In genomic region chr7:29450175-29450574, GRCm38 (mm10) we compare ENCODE assay signal across 21 mouse cellular contexts.
A peak's percentile ranks its signal among the peaks of the same experiment; 100 is the strongest.
DNase-seq lines count a peak whose midpoint lies in the region; ATAC-seq and TF ChIP-seq lines count a peak whose summit lies in the region.
"Had no signal": no experiment of that assay in that cellular context is flagged by ENCODE, and none has a peak within 500 bp of the region (broad histone marks: within the 10 kb centered on the region; RNA-seq: fewer than 3 reads in every experiment).

No protein-coding gene starts in this region.

- DNase-seq in adrenal gland, adult (ENCODE audit: inconsistent age in 2 of 2, low spot score in 1 of 2): peak; percentile 91
- no peak for DNase-seq in adrenal gland, postnatal 4 days (ENCODE audit: low spot score in 2 of 2)
- peak; percentile 84 for DNase-seq in 3134 (ENCODE audit: extremely low read depth, insufficient read length, low spot score)
- DNase-seq in adrenal gland, adult 2 months: peak; percentile 89
- peak; percentile 64 for DNase-seq in lung, postnatal 0 days (ENCODE audit: low spot score)
- no peak for DNase-seq in thymus, adult 2 months
- DNase-seq in heart, postnatal 36 days: no peak
- no peak for DNase-seq in ovary, adult 18-20 months (ENCODE audit: low spot score)
- DNase-seq: cerebellum, adult 2 months; heart, postnatal 4 days; kidney, adult 2 months; kidney, postnatal 4 days; liver; liver, postnatal 0 days; right cerebral cortex, postnatal 14 days; thymus, postnatal 25 days had no signal

- H3K4me2 ChIP-seq in lung, postnatal 0 days (replicated peaks; ENCODE audit: low read depth, low read length): no peak overlapping the region
- H3K4me2 ChIP-seq: embryonic facial prominence, embryonic 13.5 days; heart, embryonic 12.5 days; neural tube, embryonic 12.5 days had no signal

- peak; percentile 63 for TF ChIP-seq CTCF in lung, postnatal 0 days (IDR thresholded peaks at IDR 0.05)
- TF ChIP-seq CTCF in thymus, adult 2 months (IDR thresholded peaks at IDR 0.05; ENCODE audit: borderline replicate concordance, control insufficient read depth, extremely low read depth, insufficient read depth, low read length, poor library complexity): no peak

- H3K36me3 ChIP-seq in lung, postnatal 0 days (ENCODE audit: insufficient read depth, low read length): no peaks in the 10 kb centered on the region
- H3K36me3 ChIP-seq in thymus, adult 2 months (ENCODE audit: control insufficient read depth, insufficient read depth, low read length): no peaks in the 10 kb centered on the region
- H3K36me3 ChIP-seq: embryonic facial prominence, embryonic 13.5 days; heart, embryonic 12.5 days; neural tube, embryonic 12.5 days had no signal

- no peaks in the 10 kb centered on the region for H3K27me3 ChIP-seq in lung, postnatal 0 days (replicated peaks; ENCODE audit: insufficient read depth, low read length)
- H3K27me3 ChIP-seq in thymus, adult 2 months (ENCODE audit: control insufficient read depth, insufficient read depth, low read length): no peaks in the 10 kb centered on the region
- H3K27me3 ChIP-seq: embryonic facial prominence, embryonic 13.5 days; megakaryocyte, embryonic 14.5 days; neural tube, embryonic 12.5 days had no signal

- peak; percentile 4 for ATAC-seq in lung, postnatal 0 days
- ATAC-seq: hindbrain, postnatal 0 days; liver, postnatal 0 days had no signal

- no peaks in the 10 kb centered on the region for H3K9me3 ChIP-seq in lung, postnatal 0 days (ENCODE audit: low read length)
- H3K9me3 ChIP-seq: embryonic facial prominence, embryonic 13.5 days; megakaryocyte, embryonic 14.5 days; neural tube, embryonic 12.5 days had no signal

- peaks cover 16% of the 10 kb centered on the region; the same call in 1 of the 2 replicates for H3K4me1 ChIP-seq in lung, postnatal 0 days (ENCODE audit: insufficient read depth, low read depth, low read length)
- H3K4me1 ChIP-seq in thymus, adult 2 months (replicated peaks; ENCODE audit: control insufficient read depth, insufficient read depth, low read length): peaks cover 21% of the 10 kb centered on the region

- H3K27ac ChIP-seq in lung, postnatal 0 days (ENCODE audit: low read length): no peak overlapping the region
- H3K27ac ChIP-seq in thymus, adult 2 months (ENCODE audit: control insufficient read depth, insufficient read depth, low read length): no peak overlapping the region
- H3K27ac ChIP-seq: embryonic facial prominence, embryonic 13.5 days; hindbrain, postnatal 0 days; neural tube, embryonic 12.5 days had no signal

- TF ChIP-seq EP300 in lung, postnatal 0 days (IDR thresholded peaks at IDR 0.05): no peak; the same call in 1 of the 2 replicates

- no peak for TF ChIP-seq POLR2A in thymus, adult 2 months (IDR thresholded peaks at IDR 0.05; ENCODE audit: control insufficient read depth, extremely low read depth, insufficient read depth, low read length, poor library complexity)

- intact Hi-C loops in heart, postnatal 36 days (cut with DNase I): no loop called here

- H3K4me3 ChIP-seq in lung, postnatal 0 days (ENCODE audit: low read depth, low read length): no peak overlapping the region
- H3K4me3 ChIP-seq in thymus, adult 2 months (ENCODE audit: control insufficient read depth, insufficient read depth, low read length): no peak overlapping the region
- H3K4me3 ChIP-seq: embryonic facial prominence, embryonic 13.5 days; heart, embryonic 12.5 days; megakaryocyte, embryonic 14.5 days; neural tube, embryonic 12.5 days had no signal

- 59% methylated on average over 5 of the region's 5 CpGs for WGBS in lung, postnatal 0 days
- 88% methylated on average over 5 of the region's 5 CpGs for WGBS in thymus, adult 2 months

- H3K9ac ChIP-seq in lung, postnatal 0 days (replicated peaks; ENCODE audit: low read depth): no peak overlapping the region
- H3K9ac ChIP-seq: embryonic facial prominence, embryonic 13.5 days; heart, embryonic 12.5 days; liver, postnatal 0 days; neural tube, embryonic 12.5 days had no signal

Comparison
In these comparisons a context has a peak if more than half of its experiments do, and no peak if none do; other contexts are left out.
1. DNase-seq: peak in adrenal gland, adult (2 of 2), 3134 (single experiment), adrenal gland, adult 2 months (single experiment) and lung, postnatal 0 days (single experiment); none in adrenal gland, postnatal 4 days (0 of 2), thymus, adult 2 months (single experiment), heart, postnatal 36 days (0 of 2) and ovary, adult 18-20 months (single experiment).